Mouse (Mus musculus): ENCODE measurements around the gene Glyctk. TPM values are rescaled to one million over a fixed set of nuclear protein-coding genes. Genes with fewer than 3 reads are reported as not detected.
A peak's percentile ranks its signal among the peaks of the same experiment; 100 is the strongest.

The Glyctk gene
- polyA plus RNA-seq, 1 experiment from 2014 or later, result 1.5 TPM

GRCm38 (mm10) chr9:106147851-106148431, 10.0 kb downstream of the Glyctk start:
- Histone ChIP-seq H3K36me3 (ENCODE audit: insufficient read depth) (no peaks in the 10 kb centered on the region), H3K27ac (ENCODE audit: low read depth) (no peak overlapping the region), H3K27me3 (ENCODE audit: insufficient read depth, low read length) (peaks cover 40% of the 10 kb centered on the region), H3K4me3 (ENCODE audit: low read depth, low read length) (peak overlapping the region; percentile 34; the same call in 1 of the 2 replicates), H3K9ac (peak overlapping the region; percentile 6; the same call in 1 of the 2 replicates), H3K4me1 (ENCODE audit: insufficient read depth) (no peaks in the 10 kb centered on the region), H3K4me2 (peak overlapping the region; percentile 65), H3K9me3 (ENCODE audit: low read depth, low read length) (no peaks in the 10 kb centered on the region)
- DNase-seq (no peak), ATAC-seq (ENCODE audit: insufficient read depth) (peak; percentile 32; the same call in 1 of the 2 replicates)
- 3% methylated on average over 10 of the region's 10 CpGs for WGBS
- TF ChIP-seq CTCF (IDR thresholded peaks at IDR 0.05; ENCODE audit: low read depth), result no peak

GRCm38 (mm10) chr9:106147281-106147680, 10.7 kb downstream of the Glyctk start:
- Histone ChIP-seq H3K36me3 (ENCODE audit: insufficient read depth) (no peaks in the 10 kb centered on the region), H3K4me3 (ENCODE audit: low read depth, low read length) (no peak overlapping the region), H3K4me1 (ENCODE audit: insufficient read depth) (no peaks in the 10 kb centered on the region), H3K4me2 (no peak overlapping the region), H3K27ac (ENCODE audit: low read depth) (no peak overlapping the region), H3K9ac (no peak overlapping the region), H3K27me3 (ENCODE audit: insufficient read depth, low read length) (peaks cover 40% of the 10 kb centered on the region), H3K9me3 (ENCODE audit: low read depth, low read length) (no peaks in the 10 kb centered on the region)
- 21% methylated on average over 5 of the region's 5 CpGs for WGBS
- DNase-seq, result no peak
- no peak for ATAC-seq (ENCODE audit: insufficient read depth)
- no peak for TF ChIP-seq CTCF (IDR thresholded peaks at IDR 0.05; ENCODE audit: low read depth)

GRCm38 (mm10) chr9:106145582-106145981, 12.4 kb downstream of the Glyctk start:
- H3K4me2 ChIP-seq, result no peak overlapping the region
- H3K9ac ChIP-seq, result no peak overlapping the region
- H3K27me3 ChIP-seq (ENCODE audit: insufficient read depth, low read length), result peaks cover 38% of the 10 kb centered on the region
- ATAC-seq (ENCODE audit: insufficient read depth), result no peak
- no peaks in the 10 kb centered on the region for H3K9me3 ChIP-seq (ENCODE audit: low read depth, low read length)
- no peak overlapping the region for H3K27ac ChIP-seq (ENCODE audit: low read depth)
- H3K4me1 ChIP-seq (ENCODE audit: insufficient read depth), result no peaks in the 10 kb centered on the region
- 82% methylated on average over 2 of the region's 2 CpGs for WGBS
- no peak for DNase-seq
- no peaks in the 10 kb centered on the region for H3K36me3 ChIP-seq (ENCODE audit: insufficient read depth)
- no peak overlapping the region for H3K4me3 ChIP-seq (ENCODE audit: low read depth, low read length)
- TF ChIP-seq CTCF (IDR thresholded peaks at IDR 0.05; ENCODE audit: low read depth), result no peak

GRCm38 (mm10) chr9:106144176-106144575, 13.8 kb downstream of the Glyctk start:
- DNase-seq (no peak), ATAC-seq (ENCODE audit: insufficient read depth) (no peak)
- 81% methylated on average over 7 of the region's 7 CpGs for WGBS
- H3K9me3 ChIP-seq (ENCODE audit: low read depth, low read length), result no peaks in the 10 kb centered on the region
- H3K4me3 ChIP-seq (ENCODE audit: low read depth, low read length), result no peak overlapping the region
- TF ChIP-seq CTCF (IDR thresholded peaks at IDR 0.05; ENCODE audit: low read depth), result no peak
- H3K27me3 ChIP-seq (ENCODE audit: insufficient read depth, low read length), result peaks cover 24% of the 10 kb centered on the region
- no peak overlapping the region for H3K27ac ChIP-seq (ENCODE audit: low read depth)
- H3K4me2 ChIP-seq, result no peak overlapping the region
- no peaks in the 10 kb centered on the region for H3K4me1 ChIP-seq (ENCODE audit: insufficient read depth)
- no peak overlapping the region for H3K9ac ChIP-seq
- H3K36me3 ChIP-seq (ENCODE audit: insufficient read depth), result no peaks in the 10 kb centered on the region

GRCm38 (mm10) chr9:106141955-106142354, 16.0 kb downstream of the Glyctk start:
- 0 out of 2 replicates have a peak, but pooled peaks cover 3% of the 10 kb centered on the region for H3K27me3 ChIP-seq (ENCODE audit: insufficient read depth, low read length)
- H3K9me3 ChIP-seq (ENCODE audit: low read depth, low read length), result no peaks in the 10 kb centered on the region
- no peak overlapping the region for H3K27ac ChIP-seq (ENCODE audit: low read depth)
- H3K9ac ChIP-seq, result no peak overlapping the region
- no peak overlapping the region for H3K4me3 ChIP-seq (ENCODE audit: low read depth, low read length)
- DNase-seq, result no peak
- no peak for TF ChIP-seq CTCF (IDR thresholded peaks at IDR 0.05; ENCODE audit: low read depth)
- 78% methylated on average over 12 of the region's 12 CpGs for WGBS
- H3K4me1 ChIP-seq (ENCODE audit: insufficient read depth), result no peaks in the 10 kb centered on the region
- no peak overlapping the region for H3K4me2 ChIP-seq
- H3K36me3 ChIP-seq (ENCODE audit: insufficient read depth), result no peaks in the 10 kb centered on the region
- no peak for ATAC-seq (ENCODE audit: insufficient read depth)

- TF ChIP-seq CTCF (IDR thresholded peaks at IDR 0.05; ENCODE audit: low read depth), result no peak
Measured at GRCm38 (mm10) chr9:106139763-106140162, 18.2 kb downstream of the Glyctk start.

GRCm38 (mm10) chr9:106137671-106138216, 20.2 kb downstream of the Glyctk start:
- Histone ChIP-seq H3K4me3 (ENCODE audit: low read depth, low read length) (no peak overlapping the region), H3K9me3 (ENCODE audit: low read depth, low read length) (no peaks in the 10 kb centered on the region), H3K27me3 (ENCODE audit: insufficient read depth, low read length) (no peaks in the 10 kb centered on the region), H3K27ac (ENCODE audit: low read depth) (no peak overlapping the region), H3K4me2 (no peak overlapping the region), H3K4me1 (ENCODE audit: insufficient read depth) (no peaks in the 10 kb centered on the region), H3K9ac (no peak overlapping the region), H3K36me3 (ENCODE audit: insufficient read depth) (no peaks in the 10 kb centered on the region)
- DNase-seq (no peak), ATAC-seq (ENCODE audit: insufficient read depth) (no peak)
- no peak for TF ChIP-seq CTCF (IDR thresholded peaks at IDR 0.05; ENCODE audit: low read depth)
- 61% methylated on average over 10 of the region's 10 CpGs for WGBS

More at GRCm38 (mm10) chr9:106139763-106140162, 18.2 kb downstream of the Glyctk start:
- Histone ChIP-seq H3K4me1 (ENCODE audit: insufficient read depth) (no peaks in the 10 kb centered on the region), H3K4me3 (ENCODE audit: low read depth, low read length) (no peak overlapping the region), H3K9ac (no peak overlapping the region), H3K27me3 (ENCODE audit: insufficient read depth, low read length) (no peaks in the 10 kb centered on the region), H3K27ac (ENCODE audit: low read depth) (no peak overlapping the region), H3K36me3 (ENCODE audit: insufficient read depth) (no peaks in the 10 kb centered on the region), H3K4me2 (no peak overlapping the region), H3K9me3 (ENCODE audit: low read depth, low read length) (no peaks in the 10 kb centered on the region)
- 47% methylated on average over 10 of the region's 10 CpGs for WGBS
- ATAC-seq (ENCODE audit: insufficient read depth), result peak; percentile 73; the same call in 1 of the 2 replicates
- DNase-seq, result peak; percentile 85
